Mouse (Mus musculus): Measurements from ENCODE around the gene 9130230L23Rik. TPM values are rescaled to one million over a fixed set of nuclear protein-coding genes. Genes with fewer than 3 reads are reported as not detected.

The 9130230L23Rik gene
- total RNA-seq (2023), result not detected

GRCm38 (mm10) chr5:66004134-66004925 is at the start of gene 9130230L23Rik:
TSS of gene 9130230L23Rik (minus strand) at chr5:66004285.

GRCm38 (mm10) chr5:65934783-65935182 is 69.3 kb downstream of the 9130230L23Rik start, which contains the start of gene Chrna9:
TSS of gene Chrna9 (plus strand) at chr5:65934921.

Other genes starting within 250 kb of the 9130230L23Rik start
- 73.7 TPM for gene N4bp2, start 240.8 kb downstream of the 9130230L23Rik start, total RNA-seq (2023)
- 235 TPM for gene Rhoh, start 143.1 kb downstream of the 9130230L23Rik start, total RNA-seq (2023)
- gene Chrna9, start 69.4 kb downstream of the 9130230L23Rik start, total RNA-seq (2023), result 3.6 TPM
- gene Rbm47, start 168.8 kb upstream of the 9130230L23Rik start, total RNA-seq (2023), result 1.4 TPM

All from CD8-positive naive resting alpha-beta T cell, adult 57 days (primary cell).